Mouse (Mus musculus) neural tube, embryonic 11.5 days (tissue): ENCODE measurements around the gene Adk. TPM values are rescaled to one million over a fixed set of nuclear protein-coding genes. Genes with fewer than 3 reads are reported as not detected.

Experiments used
- ATAC-seq: fragments of 200-750 bp; cut with Nextera tagmentation; 2 replicates; pipeline ENCODE4 v1.8.0; 2017; ENCODE audit warnings: moderate number of reproducible peaks, mild to moderate bottlenecking, moderate TSS enrichment, moderate library complexity; ENCODE audit not compliant: insufficient read depth, low FRiP score, low TSS enrichment
- DNase-seq: peaks from one replicate; pipeline ENCODE4 v3.0.0-alpha.2; 2015; ENCODE audit warnings: low spot score
- H3K27ac ChIP-seq: fragments of 300-500 bp; sonication (generic); 2 replicates; pipeline ENCODE4 v1.5.1; 2014; ENCODE audit warnings: low read depth, mild to moderate bottlenecking, low read length
- H3K27me3 ChIP-seq: fragments of 300-500 bp; sonication (generic); 2 replicates; pipeline ENCODE4 v1.6.1; 2014; ENCODE audit warnings: mild to moderate bottlenecking, low read length, mixed read lengths; ENCODE audit not compliant: control insufficient read depth, insufficient read depth
- H3K36me3 ChIP-seq: fragments of 300-500 bp; sonication (generic); 2 replicates; pipeline ENCODE4 v1.6.1; 2014; ENCODE audit warnings: mild to moderate bottlenecking, low read length, moderate library complexity, mixed read lengths; ENCODE audit not compliant: control insufficient read depth, insufficient read depth
- H3K4me1 ChIP-seq: fragments of 300-500 bp; sonication (generic); 2 replicates; pipeline ENCODE4 v1.6.1; 2014; ENCODE audit warnings: low read length, mixed read lengths; ENCODE audit not compliant: control insufficient read depth, insufficient read depth
- H3K4me2 ChIP-seq: fragments of 300-500 bp; sonication (generic); 2 replicates; pipeline ENCODE4 v1.6.1; 2014; ENCODE audit warnings: low read depth, mild to moderate bottlenecking, moderate library complexity
- H3K4me3 ChIP-seq: fragments of 300-500 bp; sonication (generic); 2 replicates; pipeline ENCODE4 v1.5.1; 2014; ENCODE audit warnings: low read depth, low read length
- H3K9ac ChIP-seq: fragments of 300-500 bp; sonication (generic); 2 replicates; pipeline ENCODE4 v1.6.1; 2014; ENCODE audit warnings: mild to moderate bottlenecking, low read length
- H3K9me3 ChIP-seq: fragments of 300-500 bp; sonication (generic); 2 replicates; pipeline ENCODE4 v1.6.1; 2016; ENCODE audit warnings: low read length; ENCODE audit not compliant: control insufficient read depth
- WGBS: fragments of 180-500 bp; shearing (Covaris S2); extraction: QIAGEN DNeasy Blood & Tissue Kit; methylation state at CpG from one replicate; pipeline ENCODE4 v1.1.7; 2014; 5-methylcytosine and 5-hydroxymethylcytosine counted together
- polyA plus RNA-seq: library from polyadenylated mRNA; unstranded; fragments of >200 nt; fragmentation: Nextera tagmentation; extraction: Ambion mirVana; gene quantifications from 2 replicates; pipeline ENCODE4 v1.2.1, GENCODE M21; 2014

The Adk gene
- polyA plus RNA-seq, 1 experiment from 2014 or later, result 106 TPM

- H3K4me1 ChIP-seq, result no peaks in the 10 kb centered on the region
- no peak overlapping the region for H3K4me2 ChIP-seq
- H3K27ac ChIP-seq, result no peak overlapping the region
- no peak overlapping the region for H3K9ac ChIP-seq
- WGBS, result 83% methylated on average over 3 of the region's 3 CpGs
- DNase-seq, result no peak
- H3K36me3 ChIP-seq, result no peaks in the 10 kb centered on the region
- no peak for ATAC-seq
- H3K9me3 ChIP-seq, result no peaks in the 10 kb centered on the region
- H3K27me3 ChIP-seq, result no peaks in the 10 kb centered on the region
- H3K4me3 ChIP-seq, result no peak overlapping the region
Observed at GRCm38 (mm10) chr14:21314466-21314865, 262.1 kb downstream of the Adk start.

- ATAC-seq, result no peak
Observed at GRCm38 (mm10) chr14:21334826-21335225, 282.5 kb downstream of the Adk start.

GRCm38 (mm10) chr14:21335691-21336314, 283.4 kb downstream of the Adk start:
- Histone ChIP-seq H3K36me3 (no peaks in the 10 kb centered on the region), H3K4me2 (no peak overlapping the region), H3K27me3 (no peaks in the 10 kb centered on the region), H3K4me1 (no peaks in the 10 kb centered on the region), H3K27ac (no peak overlapping the region), H3K9ac (no peak overlapping the region), H3K9me3 (no peaks in the 10 kb centered on the region), H3K4me3 (no peak overlapping the region)
- WGBS, result 70% methylated on average over 11 of the region's 11 CpGs
- DNase-seq, result no peak
- ATAC-seq, result no peak

More at GRCm38 (mm10) chr14:21334826-21335225, 282.5 kb downstream of the Adk start:
- Histone ChIP-seq H3K4me1 (no peaks in the 10 kb centered on the region), H3K9ac (no peak overlapping the region), H3K36me3 (no peaks in the 10 kb centered on the region), H3K4me2 (no peak overlapping the region), H3K27ac (no peak overlapping the region), H3K27me3 (no peaks in the 10 kb centered on the region), H3K4me3 (no peak overlapping the region), H3K9me3 (no peaks in the 10 kb centered on the region)
- no peak for DNase-seq
- WGBS, result 90% methylated on average over 1 of the region's 1 CpGs

GRCm38 (mm10) chr14:21337948-21338347, 285.6 kb downstream of the Adk start:
- 86% methylated on average over 4 of the region's 4 CpGs for WGBS
- no peak overlapping the region for H3K4me2 ChIP-seq
- no peak for ATAC-seq

GRCm38 (mm10) chr14:21341195-21341594, 288.8 kb downstream of the Adk start:
- 79% methylated on average over 1 of the region's 1 CpGs for WGBS
- Histone ChIP-seq H3K27me3 (no peaks in the 10 kb centered on the region), H3K4me1 (no peaks in the 10 kb centered on the region), H3K9ac (no peak overlapping the region), H3K4me3 (no peak overlapping the region), H3K36me3 (no peaks in the 10 kb centered on the region), H3K4me2 (no peak overlapping the region), H3K27ac (no peak overlapping the region), H3K9me3 (no peaks in the 10 kb centered on the region)
- no peak for DNase-seq
- no peak for ATAC-seq

More at GRCm38 (mm10) chr14:21337948-21338347, 285.6 kb downstream of the Adk start:
- DNase-seq, result no peak
- Histone ChIP-seq H3K4me3 (no peak overlapping the region), H3K36me3 (no peaks in the 10 kb centered on the region), H3K9me3 (no peaks in the 10 kb centered on the region), H3K27me3 (no peaks in the 10 kb centered on the region), H3K9ac (no peak overlapping the region), H3K27ac (no peak overlapping the region), H3K4me1 (no peaks in the 10 kb centered on the region)

- Histone ChIP-seq H3K4me2 (no peak overlapping the region), H3K4me1 (no peaks in the 10 kb centered on the region), H3K9me3 (no peaks in the 10 kb centered on the region), H3K27ac (no peak overlapping the region), H3K27me3 (no peaks in the 10 kb centered on the region), H3K9ac (no peak overlapping the region), H3K4me3 (no peak overlapping the region), H3K36me3 (no peaks in the 10 kb centered on the region)
- DNase-seq (no peak), ATAC-seq (no peak)
- 91% methylated on average over 3 of the region's 3 CpGs for WGBS
Observed at GRCm38 (mm10) chr14:21342984-21343383, 290.6 kb downstream of the Adk start.

GRCm38 (mm10) chr14:21344896-21345295, 292.5 kb downstream of the Adk start:
- Histone ChIP-seq H3K4me3 (no peak overlapping the region), H3K4me1 (no peaks in the 10 kb centered on the region), H3K9ac (no peak overlapping the region), H3K4me2 (no peak overlapping the region), H3K27me3 (no peaks in the 10 kb centered on the region), H3K36me3 (no peaks in the 10 kb centered on the region), H3K27ac (no peak overlapping the region), H3K9me3 (no peaks in the 10 kb centered on the region)
- ATAC-seq (no peak), DNase-seq (no peak)
- WGBS, result 95% methylated on average over 6 of the region's 6 CpGs

GRCm38 (mm10) chr14:21348611-21349260, 296.4 kb downstream of the Adk start:
- no peak for DNase-seq
- no peak for ATAC-seq
- 71% methylated on average over 6 of the region's 6 CpGs for WGBS

GRCm38 (mm10) chr14:21351646-21352045, 299.3 kb downstream of the Adk start:
- no peak overlapping the region for H3K4me3 ChIP-seq
- H3K27me3 ChIP-seq, result no peaks in the 10 kb centered on the region
- DNase-seq (no peak), ATAC-seq (no peak)
- no peak overlapping the region for H3K27ac ChIP-seq
- H3K9ac ChIP-seq, result no peak overlapping the region
- no peaks in the 10 kb centered on the region for H3K9me3 ChIP-seq
- H3K4me1 ChIP-seq, result no peaks in the 10 kb centered on the region
- H3K4me2 ChIP-seq, result no peak overlapping the region
- 89% methylated on average over 2 of the region's 2 CpGs for WGBS
- H3K36me3 ChIP-seq, result no peaks in the 10 kb centered on the region

More at GRCm38 (mm10) chr14:21348611-21349260, 296.4 kb downstream of the Adk start:
- Histone ChIP-seq H3K4me2 (no peak overlapping the region), H3K27ac (no peak overlapping the region), H3K27me3 (no peaks in the 10 kb centered on the region), H3K36me3 (no peaks in the 10 kb centered on the region), H3K9ac (no peak overlapping the region), H3K4me3 (no peak overlapping the region), H3K9me3 (no peaks in the 10 kb centered on the region), H3K4me1 (no peaks in the 10 kb centered on the region)
